Mouse (Mus musculus): ENCODE measurements around the gene Tgm4. TPM values are rescaled to one million over a fixed set of nuclear protein-coding genes. Genes with fewer than 3 reads are reported as not detected.

Gene Tgm4
- total RNA-seq (2022) = not detected

DNA sequence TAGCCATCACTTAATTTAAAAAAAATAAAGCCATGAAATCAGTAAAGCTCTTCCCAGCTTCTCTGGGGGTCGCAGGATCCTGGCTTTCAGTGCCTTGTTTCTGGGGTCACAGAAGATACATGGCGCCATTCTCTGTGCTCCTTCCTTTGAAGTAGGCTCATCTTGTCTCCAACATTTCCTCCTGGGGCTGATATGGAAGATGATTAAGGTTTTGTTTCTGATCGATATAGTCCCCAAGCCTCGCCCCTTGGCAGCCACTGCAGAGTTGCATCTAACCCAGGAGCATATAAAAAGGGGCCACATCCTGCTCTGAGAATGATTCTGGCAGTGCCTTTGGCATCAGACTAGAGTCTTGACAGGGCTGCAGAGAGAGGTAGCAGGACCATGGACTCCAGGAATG, at the start of gene Tgm4:
Gene Tgm4 (plus strand): TSS at position 301 of the 400 bp plus-strand sequence.
- DNase-seq (ENCODE audit: low spot score) = no peak

DNA sequence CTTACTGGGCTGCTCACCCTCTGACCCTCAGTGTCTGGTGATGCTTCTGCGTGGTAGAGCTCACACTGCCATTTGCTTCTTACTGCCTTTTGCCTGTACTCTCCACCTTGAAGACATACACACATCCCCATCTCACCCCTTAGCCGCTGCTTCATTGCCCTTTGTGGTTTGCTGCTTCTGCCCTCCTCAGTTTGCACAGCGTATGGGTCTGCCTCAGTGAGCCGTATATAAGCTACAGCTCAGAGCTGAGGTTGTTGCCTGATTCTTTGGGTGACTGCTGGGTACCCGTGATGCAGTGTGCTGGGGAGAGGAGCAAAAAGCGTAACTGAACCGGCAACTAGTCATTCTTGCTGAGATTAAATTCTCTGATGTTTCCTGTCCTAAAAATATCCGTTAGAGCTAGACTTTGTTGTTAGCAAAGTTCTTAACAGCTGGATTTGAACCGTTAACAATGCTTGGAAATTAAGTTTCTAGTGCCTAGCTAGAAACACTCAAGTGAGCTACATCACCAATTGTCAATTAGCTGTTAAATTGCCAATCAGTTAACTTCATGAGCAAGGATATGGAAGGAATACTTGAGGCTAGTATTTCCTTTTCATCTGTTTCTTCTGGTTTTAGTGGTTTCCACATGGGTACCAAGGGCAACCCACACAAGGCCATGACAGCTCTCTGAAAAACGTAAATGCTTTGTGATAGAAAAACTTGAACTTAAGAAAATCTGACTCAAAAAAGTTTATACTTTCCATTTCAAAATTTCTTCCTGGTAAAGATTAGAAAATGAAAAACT, 35.9 kb upstream of the Tgm4 start:
- DNase-seq (ENCODE audit: low spot score) = no peak

DNA sequence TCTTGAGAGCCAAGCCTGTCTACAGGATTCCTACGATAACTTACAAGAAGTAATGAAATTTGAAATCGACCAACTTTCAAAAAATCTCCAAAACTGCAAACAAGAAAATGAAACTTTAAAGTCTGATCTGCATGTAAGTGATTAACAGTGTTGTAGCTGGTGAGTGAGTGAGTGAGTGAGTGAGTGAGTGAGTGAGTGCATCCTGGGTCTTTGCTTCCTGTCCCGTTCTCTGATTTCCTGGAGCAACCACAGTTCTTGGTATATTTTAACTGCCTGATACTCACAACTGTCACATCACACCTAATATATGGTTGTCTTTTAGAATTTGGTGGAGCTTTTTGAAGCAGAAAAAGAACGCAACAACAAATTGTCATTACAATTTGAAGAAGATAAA, 35.3 kb upstream of the Tgm4 start:
- no peak for DNase-seq (ENCODE audit: low spot score)

DNA sequence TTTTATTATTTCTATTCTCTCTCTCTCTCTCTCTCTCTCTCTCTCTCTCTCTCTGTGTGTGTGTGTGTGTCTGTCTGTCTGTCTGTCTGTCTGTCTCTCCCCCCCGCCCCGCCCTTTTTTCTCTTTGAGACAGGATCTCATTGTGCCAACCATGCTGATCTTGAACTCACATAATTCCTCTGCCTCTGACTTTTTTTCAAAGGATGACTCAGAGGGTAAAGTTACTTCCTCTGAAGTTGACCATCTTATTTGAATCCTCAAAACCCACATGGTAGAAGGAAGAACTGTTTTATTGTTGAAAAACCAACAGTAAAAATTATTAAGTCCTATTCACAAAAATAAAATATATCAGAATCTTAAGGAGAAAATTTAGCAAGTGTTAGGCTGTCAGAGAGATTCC, 29.8 kb upstream of the Tgm4 start:
- no peak for DNase-seq (ENCODE audit: low spot score)

DNA sequence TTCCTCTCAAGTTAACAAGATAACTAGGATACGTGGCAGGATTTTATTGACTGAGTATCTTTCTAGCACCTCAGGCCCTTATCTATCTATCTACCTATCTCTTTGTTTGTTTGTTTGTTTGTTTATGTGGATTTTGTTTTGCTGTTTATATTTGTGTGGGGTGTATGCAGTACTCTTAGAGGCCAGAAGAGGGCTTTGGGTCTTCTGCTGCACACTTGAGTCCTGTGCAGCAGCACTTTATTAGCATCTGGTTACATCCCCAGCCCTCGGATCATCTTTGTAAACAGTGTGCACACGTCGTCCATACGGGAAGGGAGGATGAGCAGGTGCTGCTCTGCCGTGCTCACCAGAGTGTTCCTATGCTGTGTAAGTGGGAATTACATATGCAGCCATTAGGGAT, 28.5 kb upstream of the Tgm4 start:
- DNase-seq (ENCODE audit: low spot score) = no peak

DNA sequence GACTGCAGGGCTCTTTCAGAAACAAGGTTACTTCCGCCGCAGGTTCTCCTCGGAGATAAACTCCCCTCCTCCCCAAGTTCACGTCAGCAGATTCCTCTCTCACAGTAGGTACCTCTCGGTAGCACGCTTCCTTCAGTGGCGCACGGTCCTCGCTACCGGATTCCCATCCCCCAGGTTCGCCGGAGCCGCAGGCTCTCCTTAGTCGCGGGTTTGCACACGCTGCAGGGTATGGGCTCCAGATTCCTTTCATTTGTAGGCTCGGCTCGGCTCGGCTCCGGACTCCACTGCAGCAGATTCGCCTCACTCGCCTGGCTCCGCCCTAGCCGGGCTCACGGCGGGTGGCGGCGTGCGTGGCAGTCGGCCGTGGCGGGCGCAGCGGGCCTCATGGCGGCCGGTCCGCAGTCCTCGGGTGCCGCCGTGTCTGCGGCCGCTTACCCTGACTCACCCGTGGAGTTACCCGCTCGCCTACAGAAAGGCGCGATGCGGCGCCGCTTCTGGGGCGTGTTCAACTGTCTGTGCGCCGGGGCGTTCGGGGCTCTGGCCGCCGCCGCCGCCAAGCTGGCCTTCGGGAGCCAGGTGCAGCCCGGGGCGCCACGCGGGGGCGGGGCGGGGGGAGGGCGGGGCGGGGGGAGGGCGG, 13.4 kb upstream of the Tgm4 start, which contains the start of gene Tmem42:
Gene Tmem42 (plus strand): TSS at position 332 of the 637 bp plus-strand sequence.
- peak; percentile 63 for DNase-seq (ENCODE audit: low spot score)

DNA sequence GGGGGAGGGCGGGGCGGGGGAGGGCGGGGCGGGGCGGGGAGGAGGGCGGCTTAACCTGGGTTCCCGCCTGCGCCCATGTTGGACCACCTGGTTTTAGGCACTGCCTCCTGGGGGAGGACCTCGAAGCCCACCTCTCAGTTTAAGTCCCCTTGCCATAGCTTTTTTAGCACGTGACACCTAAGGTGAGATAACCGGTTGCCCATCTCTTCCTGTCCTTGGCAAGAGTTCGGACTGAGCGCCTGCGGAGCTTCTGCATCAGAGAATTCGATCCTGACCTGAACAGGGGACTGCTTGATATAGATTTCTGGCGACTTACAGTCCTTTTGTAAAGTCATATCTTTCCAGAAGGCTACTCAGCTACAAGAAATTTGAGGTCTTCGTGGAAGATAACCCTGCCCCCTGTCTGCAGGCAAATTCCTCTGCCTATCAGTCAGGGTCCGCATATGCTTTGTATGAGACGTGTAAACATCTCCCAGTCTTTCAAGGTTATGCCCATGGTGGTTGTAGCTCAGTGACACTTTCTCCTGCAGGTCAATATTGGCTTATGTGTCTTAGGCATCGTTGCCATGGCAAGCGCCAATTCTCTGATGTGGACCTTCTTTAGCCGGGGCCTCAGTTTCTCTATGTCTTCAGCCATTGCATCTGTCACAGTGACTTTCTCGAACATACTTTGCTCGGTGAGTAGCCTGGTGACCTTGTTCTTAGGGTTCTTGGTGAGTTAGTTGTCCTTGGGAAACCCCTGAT, 12.7 kb upstream of the Tgm4 start:
- peak; percentile 24 for DNase-seq (ENCODE audit: low spot score)

DNA sequence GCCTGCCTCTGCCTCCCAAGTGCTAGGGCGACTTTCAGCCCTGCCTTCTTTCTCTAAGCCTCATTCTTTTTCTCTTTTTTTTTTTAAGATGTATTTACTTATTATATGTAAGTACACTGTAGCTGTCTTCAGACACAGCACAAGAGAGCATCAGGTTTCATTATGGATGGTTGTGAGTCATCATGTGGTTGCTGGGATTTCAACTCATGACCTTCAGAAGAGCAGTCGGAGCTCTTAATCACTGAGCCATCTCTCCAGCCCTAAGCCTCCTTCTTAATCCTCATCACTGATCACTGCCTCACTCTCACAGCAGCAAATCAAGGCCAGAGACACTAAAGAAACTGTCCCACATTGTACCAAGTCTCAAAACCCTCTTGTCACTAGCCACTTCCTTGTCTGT, 10.3 kb upstream of the Tgm4 start:
- no peak for DNase-seq (ENCODE audit: low spot score)

DNA sequence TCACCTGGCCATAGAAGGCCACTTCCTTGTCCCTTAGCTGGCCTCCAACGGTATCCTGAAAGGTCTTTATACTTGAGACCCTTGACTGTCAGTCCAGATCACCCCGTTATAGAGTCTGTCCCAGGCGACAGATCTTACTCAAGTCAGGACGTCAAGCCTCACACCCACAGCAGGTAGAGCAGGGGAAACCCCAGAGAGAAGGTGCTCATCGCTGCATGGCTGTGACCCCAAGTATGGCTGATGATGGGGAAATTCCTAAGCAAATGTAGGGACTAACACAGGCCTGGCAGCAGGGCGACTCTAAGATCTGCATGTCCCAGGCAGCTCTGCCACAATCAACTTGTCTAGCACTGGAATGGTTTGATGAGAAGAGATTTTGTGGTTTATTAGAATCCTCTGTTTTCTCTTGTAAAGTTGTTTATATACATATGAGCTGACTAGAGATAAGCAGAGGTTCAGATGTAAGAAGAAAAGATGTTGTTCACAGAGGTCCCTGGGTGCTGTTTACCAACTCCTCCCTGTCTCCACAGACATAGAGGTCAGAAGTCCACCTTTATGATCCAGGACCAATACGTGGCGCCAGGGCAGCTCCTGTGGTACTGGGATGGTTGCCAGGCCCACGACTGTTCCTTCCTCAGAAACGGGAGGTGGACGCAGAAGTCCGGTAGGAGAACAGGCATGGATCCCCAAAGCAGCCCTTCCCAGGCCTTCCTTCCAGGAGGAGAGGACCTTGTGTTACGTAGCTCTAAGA, 2.9 kb upstream of the Tgm4 start:
- DNase-seq (ENCODE audit: low spot score) = no peak

DNA sequence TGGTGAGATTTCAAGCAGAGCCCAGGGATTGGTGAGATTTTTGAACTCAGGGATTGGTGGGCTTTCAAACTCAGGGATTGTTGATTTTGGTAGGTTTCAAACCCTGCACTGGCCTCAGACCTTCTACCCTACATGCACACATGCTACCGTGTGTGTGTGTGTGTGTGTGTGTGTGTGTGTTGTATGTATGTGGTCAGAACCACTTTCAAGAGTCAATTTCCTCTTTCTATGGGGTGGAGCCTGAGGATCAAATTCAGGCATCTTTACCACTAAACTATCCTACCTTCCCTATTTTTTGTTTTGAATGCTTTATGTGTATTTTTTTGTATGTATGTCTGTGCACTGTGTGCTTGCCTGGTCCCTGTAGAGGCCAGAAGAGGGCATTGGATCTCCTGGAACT, 13.1 kb downstream of the Tgm4 start:
- DNase-seq (ENCODE audit: low spot score) = no peak

DNA sequence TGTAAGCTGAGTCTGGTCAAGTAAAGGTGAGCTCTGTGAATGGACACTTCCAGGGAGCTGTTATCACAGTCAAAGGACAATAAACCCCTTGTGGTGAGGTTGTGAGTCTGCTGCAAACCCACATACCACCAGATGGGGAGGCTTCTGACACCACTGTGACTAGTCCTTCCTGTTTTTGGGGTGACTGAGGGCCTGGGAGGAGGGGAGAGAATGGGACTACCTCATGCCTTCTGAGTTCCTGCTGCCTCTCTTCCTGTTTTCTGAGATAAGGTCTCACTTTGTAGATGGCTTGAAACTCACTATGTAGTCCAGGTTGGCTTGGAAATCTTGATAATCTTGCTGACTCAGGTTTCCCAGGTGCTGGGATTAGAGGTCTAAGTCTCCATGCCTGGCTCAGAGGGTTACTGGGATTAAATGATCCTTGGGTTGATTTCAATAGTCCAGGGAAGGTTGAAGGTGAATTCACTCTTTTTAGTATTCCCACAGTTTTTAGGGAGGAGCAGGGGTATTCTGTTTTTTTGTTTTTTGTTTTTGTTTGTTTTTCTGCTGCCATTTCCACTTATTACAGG, 24.3 kb downstream of the Tgm4 start:
- DNase-seq (ENCODE audit: low spot score) = no peak

DNA sequence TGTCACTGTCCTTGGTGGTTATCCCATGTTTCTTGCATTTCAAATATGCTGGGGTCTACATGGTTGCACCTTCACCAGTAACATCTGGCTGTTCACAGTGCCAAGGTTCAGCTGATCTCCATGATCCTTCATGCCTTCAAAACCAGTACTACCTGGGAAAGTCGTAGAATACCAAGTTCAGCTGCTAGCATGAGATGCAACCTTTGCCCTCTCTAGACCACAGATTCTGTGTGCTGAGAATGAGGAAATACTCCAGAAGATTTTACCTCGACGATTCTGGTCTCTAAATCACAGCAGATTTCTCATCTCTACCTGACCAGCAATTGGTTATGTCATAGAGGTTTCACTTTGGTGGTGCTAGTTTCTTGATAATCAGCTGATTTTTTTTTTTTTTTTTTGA, 25.6 kb downstream of the Tgm4 start:
- no peak for DNase-seq (ENCODE audit: low spot score)

DNA sequence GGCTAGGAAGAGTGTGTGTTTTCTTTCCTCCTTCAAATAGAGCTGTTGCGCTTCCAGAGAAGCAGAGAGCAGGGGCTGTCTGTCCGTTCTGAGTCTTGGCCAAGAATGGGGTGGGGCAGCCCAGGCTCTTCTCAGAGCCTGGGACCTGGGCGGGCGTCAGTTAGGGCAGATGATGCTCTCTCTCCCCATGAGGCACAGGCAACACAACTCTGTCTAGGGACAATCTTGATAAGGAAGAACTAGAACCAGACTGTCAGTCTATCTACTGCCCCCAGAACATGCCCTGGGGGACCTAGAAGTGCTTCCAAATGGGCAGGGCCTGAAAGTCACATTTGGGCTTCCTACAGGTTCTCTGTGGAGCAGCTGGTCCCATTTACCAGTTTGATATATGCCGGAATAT, 44.6 kb downstream of the Tgm4 start:
- DNase-seq (ENCODE audit: low spot score) = no peak

DNA sequence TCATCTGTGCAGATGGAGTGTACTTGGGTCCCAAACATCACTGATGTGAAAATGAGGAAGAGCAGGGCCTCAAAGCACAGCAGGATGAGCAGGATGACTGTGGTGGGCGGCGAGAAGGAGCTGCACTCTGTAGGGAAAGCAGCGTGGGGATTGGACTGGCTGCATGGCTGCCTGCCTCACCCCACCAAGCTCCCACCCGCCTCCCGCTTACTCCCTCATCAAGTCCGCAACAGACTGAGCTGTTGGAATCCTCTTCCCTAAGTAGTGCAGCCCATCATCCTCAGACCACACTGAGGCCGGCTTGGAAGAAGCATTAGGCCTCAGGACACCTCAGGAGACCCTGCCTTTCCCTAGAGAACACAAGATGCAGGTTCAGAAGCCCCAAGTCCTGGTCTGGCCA, 45.8 kb downstream of the Tgm4 start:
- no peak for DNase-seq (ENCODE audit: low spot score)

DNA sequence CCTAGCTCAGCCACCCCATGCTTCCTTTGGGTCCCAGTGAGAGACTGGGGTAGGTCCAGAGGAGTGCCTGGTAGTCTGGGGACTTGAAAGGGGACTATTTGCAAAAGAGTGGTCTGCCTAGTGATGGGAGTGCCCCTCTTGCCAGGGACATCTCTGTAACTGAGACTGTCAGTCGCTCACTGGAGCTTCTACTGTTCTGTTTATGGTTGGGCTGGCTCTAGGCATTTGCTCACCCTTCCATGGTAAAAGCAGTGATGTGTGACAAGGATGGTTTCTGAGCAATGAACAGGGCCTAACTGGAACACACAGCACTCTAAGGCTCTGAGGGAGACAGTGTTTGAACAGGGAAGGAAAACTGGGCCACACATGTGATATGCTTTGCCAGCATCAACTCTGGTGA, 46.3 kb downstream of the Tgm4 start:
- DNase-seq (ENCODE audit: low spot score) = no peak

DNA sequence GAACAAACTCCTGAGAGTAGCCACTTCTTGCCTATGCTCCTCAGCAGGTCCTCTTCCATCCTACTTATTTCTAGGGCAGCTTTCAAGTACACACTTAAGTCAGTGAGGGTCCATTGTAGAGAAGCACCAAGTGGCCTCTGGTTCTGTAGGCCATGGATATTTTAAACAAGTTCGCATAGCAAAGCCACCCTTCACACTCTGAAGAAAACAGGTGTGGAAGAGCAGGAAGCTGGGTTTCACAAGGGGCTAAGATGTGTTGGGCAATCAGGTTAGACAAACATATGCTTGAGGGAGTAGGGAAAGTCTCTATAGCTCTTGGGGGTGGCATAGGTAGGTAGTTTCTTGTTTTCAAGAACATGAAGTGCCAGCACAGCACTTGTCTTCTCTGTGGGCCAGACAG, 50.8 kb downstream of the Tgm4 start:
- no peak for DNase-seq (ENCODE audit: low spot score)

DNA sequence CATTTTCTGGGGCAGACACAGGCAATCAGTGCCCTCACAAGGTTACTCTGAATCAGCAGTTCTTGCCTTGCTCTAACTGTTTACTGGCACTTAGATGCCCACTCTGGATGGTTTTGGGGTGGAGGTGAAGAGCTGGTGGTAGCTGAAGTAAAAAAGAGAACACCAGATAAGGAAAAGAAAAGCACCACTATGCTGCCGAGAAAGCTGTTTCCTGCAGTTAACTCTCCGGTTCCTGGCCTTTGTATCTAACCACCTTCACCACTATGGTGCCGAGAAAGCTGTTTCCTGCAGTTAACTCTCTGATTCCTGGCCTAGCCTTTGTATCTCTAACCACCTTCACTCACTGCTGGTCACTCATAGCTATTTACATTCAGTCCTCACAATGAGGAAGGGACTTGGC, 53.0 kb downstream of the Tgm4 start:
- no peak for DNase-seq (ENCODE audit: low spot score)

DNA sequence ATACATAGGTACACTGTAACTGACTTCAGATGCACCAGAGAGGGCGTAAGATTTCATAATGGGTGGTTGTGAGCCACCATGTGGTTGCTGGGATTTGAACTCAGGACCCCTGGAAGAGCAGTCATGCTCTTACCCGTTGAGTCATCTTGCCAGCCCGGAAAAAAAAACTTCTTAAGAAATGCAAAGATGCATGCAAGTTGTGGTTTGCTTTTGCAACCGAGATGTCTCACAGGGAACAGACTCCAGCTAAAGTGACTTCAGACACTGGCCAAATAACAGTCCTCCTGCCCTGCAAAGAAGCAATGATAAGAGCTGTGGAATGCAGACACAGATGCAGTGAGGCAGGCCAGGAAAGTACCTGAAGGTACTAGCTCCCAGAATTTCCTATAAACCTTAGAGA, 56.3 kb downstream of the Tgm4 start:
- DNase-seq (ENCODE audit: low spot score) = no peak

DNA sequence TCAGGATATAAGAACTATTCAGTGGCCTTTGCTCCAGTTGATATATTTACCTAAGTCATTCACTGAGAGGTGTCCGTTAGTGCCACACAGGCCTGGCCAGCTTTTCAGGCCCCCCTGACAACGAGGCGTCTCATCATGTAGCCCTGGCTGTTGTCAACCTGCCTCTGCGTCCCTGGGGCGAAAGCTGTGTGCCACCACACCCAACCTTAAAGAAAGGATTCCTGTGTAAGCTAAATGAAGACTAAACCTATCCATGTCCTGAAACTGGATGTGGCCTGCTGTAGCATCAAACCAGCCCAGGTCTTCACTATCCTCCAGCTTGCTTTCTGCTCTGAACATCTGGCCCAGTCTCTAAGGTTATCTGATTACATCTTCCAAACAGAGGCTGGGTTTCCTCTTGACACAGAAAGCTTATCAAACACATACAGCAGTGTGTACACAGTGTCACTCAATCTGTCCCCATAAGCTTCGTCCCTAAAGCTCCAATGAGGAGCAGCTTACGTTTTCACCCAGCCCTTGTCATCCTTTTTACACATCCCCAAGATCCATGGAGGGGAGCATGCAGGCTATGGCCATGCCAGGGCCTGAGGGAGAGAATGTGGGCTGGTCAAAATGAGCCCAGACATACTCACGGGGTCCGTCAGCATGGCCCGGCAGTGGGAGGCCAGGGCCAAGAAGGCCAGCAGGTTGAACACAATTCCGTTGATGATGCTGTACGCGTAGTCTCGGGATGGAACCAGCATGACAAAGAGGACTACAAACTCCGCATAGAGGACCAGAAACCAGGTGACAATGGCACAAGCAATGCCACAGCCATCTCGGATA, 65.3 kb downstream of the Tgm4 start:
- DNase-seq (ENCODE audit: low spot score) = no peak

DNA sequence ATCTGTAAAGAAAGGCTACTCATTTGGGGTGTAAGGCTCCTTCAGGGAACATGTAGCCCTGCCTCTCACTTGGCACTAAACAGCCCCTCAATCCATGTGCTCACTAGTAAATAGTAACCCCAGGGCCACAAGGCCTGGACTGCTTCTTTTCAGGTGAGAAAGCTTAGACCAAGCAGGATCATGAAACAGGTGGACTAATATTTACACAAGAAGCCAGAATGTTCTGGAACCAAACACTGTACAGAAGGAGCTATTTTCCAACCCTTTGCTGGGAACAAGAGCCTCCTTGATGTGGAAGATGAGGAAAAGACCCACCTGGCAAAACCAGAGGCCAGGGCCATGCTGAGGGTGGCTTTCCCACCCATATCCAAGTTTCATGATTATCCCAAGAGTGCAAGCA, 68.9 kb downstream of the Tgm4 start:
- DNase-seq (ENCODE audit: low spot score) = no peak

DNA sequence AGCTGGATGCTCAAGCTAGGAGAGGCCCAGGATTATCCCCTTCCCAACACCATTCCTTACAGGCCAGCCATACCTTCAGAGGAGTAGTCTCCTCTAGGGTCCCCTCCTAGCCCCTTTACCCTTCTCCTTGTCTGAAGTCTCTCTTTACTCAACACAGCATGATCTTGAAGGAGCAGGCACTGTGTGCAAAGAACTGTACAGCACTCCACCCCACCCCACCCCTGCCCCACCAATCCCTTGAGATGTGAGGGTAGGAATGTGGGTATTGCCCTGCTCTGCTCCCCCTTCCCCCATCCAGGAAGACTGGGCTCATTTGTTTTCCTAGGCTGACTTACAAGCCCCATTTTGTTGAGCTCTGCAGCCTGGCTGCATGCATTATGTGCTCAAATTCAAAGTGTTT, 69.8 kb downstream of the Tgm4 start:
- DNase-seq (ENCODE audit: low spot score) = no peak

Measured in heart, adult 8-10 months (tissue).